Mouse (Mus musculus) stomach, postnatal 0 days (tissue): ENCODE measurements around the gene Nlgn1.

Experiments
- CTCF ChIP-seq: IDR thresholded peaks from 2 replicates; pipeline ENCODE4 v1.5.1; 2016; ENCODE audit warnings: antibody characterized with exemption, low read depth, mild to moderate bottlenecking, moderate library complexity
- EP300 ChIP-seq: optimal IDR thresholded peaks from 2 replicates; pipeline ENCODE3; 2016; ENCODE audit warnings: antibody characterized with exemption

DNA sequence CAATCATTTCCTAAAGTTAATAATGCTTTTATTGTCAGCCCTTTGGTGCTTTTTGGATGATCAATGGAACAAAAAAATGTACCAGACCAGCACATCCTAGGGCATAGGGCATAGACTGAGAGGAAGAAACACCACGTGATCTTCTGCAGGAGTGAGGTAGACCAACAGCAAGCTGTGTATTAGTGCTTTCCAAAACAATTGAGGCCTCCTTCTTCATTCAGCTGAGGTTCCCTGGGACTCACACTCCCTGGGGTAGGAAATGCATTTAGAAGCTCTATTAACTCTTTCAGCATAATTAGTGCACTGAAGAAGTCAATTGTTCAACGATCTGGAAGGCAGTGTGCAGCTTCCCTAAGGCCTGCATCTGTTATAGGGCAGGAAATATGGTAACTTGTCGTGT lies 226.7 kb downstream of the Nlgn1 start:
- TF ChIP-seq CTCF = no peak
- TF ChIP-seq EP300 = no peak
